Mouse (Mus musculus): Measurements from ENCODE around the gene Gm47995. TPM values are rescaled to one million over a fixed set of nuclear protein-coding genes. Genes with fewer than 3 reads are reported as not detected.
"Not testable (repeated sequence)": the region's sequence is repeated elsewhere in the genome, so short reads cannot be mapped to it uniquely, and the experiment has no call there.

Gm47995 gene
- polyA plus RNA-seq, 1 experiment from 2014 or later, result not detected

- Histone ChIP-seq H3K27ac (ENCODE audit: low read depth, low read length) (no peak overlapping the region), H3K27me3 (ENCODE audit: control insufficient read depth, insufficient read depth, low read length) (no peaks in the 10 kb centered on the region), H3K4me2 (ENCODE audit: low read depth) (no peak overlapping the region), H3K4me1 (ENCODE audit: control insufficient read depth, insufficient read depth, low read length) (peaks cover 8% of the 10 kb centered on the region), H3K36me3 (ENCODE audit: control insufficient read depth, insufficient read depth, low read length) (no peaks in the 10 kb centered on the region), H3K9me3 (ENCODE audit: control insufficient read depth, low read length) (no peaks in the 10 kb centered on the region), H3K9ac (ENCODE audit: low read length) (no peak overlapping the region), H3K4me3 (ENCODE audit: low read depth, low read length) (no peak overlapping the region)
- WGBS, result 12% methylated on average over 2 of the region's 2 CpGs
- DNase-seq (ENCODE audit: low spot score) (peak; percentile 34), ATAC-seq (ENCODE audit: insufficient read depth, low FRiP score, low TSS enrichment) (peak; percentile 45; the same call in 1 of the 2 replicates)
Measured at GRCm38 (mm10) chr1:151178505-151179083, 19.7 kb upstream of the Gm47995 start.

DNA sequence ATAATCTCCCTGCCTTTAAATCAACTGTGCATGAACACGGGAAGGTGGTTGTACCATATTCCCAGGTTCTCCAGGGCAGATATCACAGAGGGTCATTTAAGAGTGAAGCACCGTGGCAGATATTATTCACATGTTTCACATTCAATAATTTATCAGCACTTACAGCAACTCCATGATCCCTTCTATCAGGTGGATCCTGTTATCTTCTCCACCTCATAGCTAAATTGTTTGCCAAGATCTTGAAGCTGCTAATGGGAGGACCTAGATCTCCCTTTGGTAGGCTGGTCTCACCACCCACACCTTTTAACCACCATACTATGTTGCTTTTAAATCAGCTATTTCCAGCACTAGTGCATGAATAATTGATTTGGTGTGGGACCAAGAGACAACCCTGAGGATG lies 18.1 kb upstream of the Gm47995 start:
- no peaks in the 10 kb centered on the region for H3K9me3 ChIP-seq (ENCODE audit: control insufficient read depth, low read length)
- H3K4me1 ChIP-seq (ENCODE audit: control insufficient read depth, insufficient read depth, low read length), result peaks cover 8% of the 10 kb centered on the region
- H3K4me3 ChIP-seq (ENCODE audit: low read depth, low read length), result no peak overlapping the region
- no peak overlapping the region for H3K9ac ChIP-seq (ENCODE audit: low read length)
- DNase-seq (ENCODE audit: low spot score) (no peak), ATAC-seq (ENCODE audit: insufficient read depth, low FRiP score, low TSS enrichment) (no peak)
- H3K4me2 ChIP-seq (ENCODE audit: low read depth), result no peak overlapping the region
- H3K27ac ChIP-seq (ENCODE audit: low read depth, low read length), result no peak overlapping the region
- WGBS, result 91% methylated on average over 2 of the region's 2 CpGs
- no peaks in the 10 kb centered on the region for H3K27me3 ChIP-seq (ENCODE audit: control insufficient read depth, insufficient read depth, low read length)
- H3K36me3 ChIP-seq (ENCODE audit: control insufficient read depth, insufficient read depth, low read length), result no peaks in the 10 kb centered on the region

DNA sequence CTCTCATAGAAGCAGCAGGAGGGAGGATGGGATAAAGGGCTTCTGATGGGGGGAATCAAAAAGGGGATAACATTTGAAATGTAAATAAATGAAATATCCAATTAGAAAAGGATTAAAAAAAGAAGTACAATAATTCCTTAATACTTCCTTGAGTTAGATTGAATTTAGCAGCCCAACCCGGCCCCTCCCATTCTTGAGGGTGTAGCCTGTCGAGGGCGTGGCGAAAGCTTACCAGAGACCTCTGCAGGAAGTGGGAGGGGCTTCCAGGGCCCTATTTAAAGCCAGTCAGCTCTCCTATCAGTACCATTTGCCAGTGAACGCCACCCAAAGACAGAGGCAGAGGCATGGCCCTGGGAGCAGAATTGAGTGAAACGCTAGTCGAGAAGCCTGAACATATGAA lies 16.0 kb upstream of the Gm47995 start, which contains the start of gene Gm47985:
Gm47985 (plus strand) TSS at position 272 of the 400 bp plus-strand sequence.
- not testable (repeated sequence) for H3K9ac ChIP-seq (ENCODE audit: low read length); DNase-seq (ENCODE audit: low spot score); H3K9me3 ChIP-seq (ENCODE audit: control insufficient read depth, low read length); H3K4me2 ChIP-seq (ENCODE audit: low read depth); H3K36me3 ChIP-seq (ENCODE audit: control insufficient read depth, insufficient read depth, low read length); H3K27me3 ChIP-seq (ENCODE audit: control insufficient read depth, insufficient read depth, low read length); H3K4me1 ChIP-seq (ENCODE audit: control insufficient read depth, insufficient read depth, low read length); H3K4me3 ChIP-seq (ENCODE audit: low read depth, low read length); H3K27ac ChIP-seq (ENCODE audit: low read depth, low read length); ATAC-seq (ENCODE audit: insufficient read depth, low FRiP score, low TSS enrichment)
- WGBS, result no CpG with 5 or more reads among the region's 7 CpGs

DNA sequence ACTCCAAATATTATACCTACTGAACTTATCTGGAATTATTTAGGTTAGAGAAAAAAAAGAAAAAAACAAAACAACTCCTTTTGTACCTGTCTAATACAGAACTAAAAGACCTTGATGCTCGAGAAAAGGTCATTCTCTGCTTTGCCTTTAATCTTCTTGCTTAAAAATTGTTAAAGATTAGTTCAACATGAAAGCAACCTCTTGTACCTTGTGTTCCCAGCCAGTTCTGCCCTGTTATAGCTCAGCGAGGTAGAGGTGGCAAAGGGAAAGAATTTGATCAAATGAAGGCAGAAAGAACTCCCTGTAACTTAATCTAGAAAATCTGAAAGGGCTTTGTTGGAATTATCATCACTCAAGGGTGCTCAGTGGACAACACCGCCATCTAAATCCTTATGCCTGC lies 12.1 kb upstream of the Gm47995 start:
- H3K36me3 ChIP-seq (ENCODE audit: control insufficient read depth, insufficient read depth, low read length); H3K4me2 ChIP-seq (ENCODE audit: low read depth); H3K27me3 ChIP-seq (ENCODE audit: control insufficient read depth, insufficient read depth, low read length); H3K9ac ChIP-seq (ENCODE audit: low read length); H3K4me3 ChIP-seq (ENCODE audit: low read depth, low read length); DNase-seq (ENCODE audit: low spot score); H3K27ac ChIP-seq (ENCODE audit: low read depth, low read length); H3K4me1 ChIP-seq (ENCODE audit: control insufficient read depth, insufficient read depth, low read length); ATAC-seq (ENCODE audit: insufficient read depth, low FRiP score, low TSS enrichment); H3K9me3 ChIP-seq (ENCODE audit: control insufficient read depth, low read length): not testable (repeated sequence)
- WGBS, result 92% methylated on average over 3 of the region's 3 CpGs

DNA sequence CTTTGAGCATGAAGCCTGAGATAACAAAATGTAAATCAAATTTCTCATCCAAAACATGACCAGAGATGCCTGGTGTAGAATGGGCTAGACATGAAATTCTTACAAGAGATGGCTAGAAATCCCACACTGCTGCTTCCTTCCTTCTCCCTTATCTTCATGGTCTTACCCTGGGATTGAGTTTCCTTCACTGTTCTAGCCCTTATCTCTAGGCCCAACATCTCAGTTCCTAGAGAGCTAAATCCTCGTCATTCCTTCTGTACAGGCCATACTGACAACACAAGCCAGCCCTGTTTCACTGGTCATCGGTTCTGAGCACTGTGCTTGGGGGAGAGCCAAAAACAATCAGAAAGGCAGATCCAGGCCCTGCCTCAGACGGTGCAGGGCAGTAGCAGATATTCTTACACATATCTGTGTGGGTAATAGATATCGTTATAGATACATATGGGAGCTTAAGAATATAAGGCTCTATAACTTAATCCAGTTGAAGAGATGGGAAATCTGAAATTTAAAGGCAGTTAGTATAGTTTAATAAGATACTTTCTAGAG lies 11.3 kb upstream of the Gm47995 start:
- not testable (repeated sequence) for H3K36me3 ChIP-seq (ENCODE audit: control insufficient read depth, insufficient read depth, low read length); H3K4me2 ChIP-seq (ENCODE audit: low read depth); H3K27me3 ChIP-seq (ENCODE audit: control insufficient read depth, insufficient read depth, low read length); H3K9me3 ChIP-seq (ENCODE audit: control insufficient read depth, low read length); ATAC-seq (ENCODE audit: insufficient read depth, low FRiP score, low TSS enrichment); H3K27ac ChIP-seq (ENCODE audit: low read depth, low read length); H3K4me1 ChIP-seq (ENCODE audit: control insufficient read depth, insufficient read depth, low read length); H3K4me3 ChIP-seq (ENCODE audit: low read depth, low read length); DNase-seq (ENCODE audit: low spot score); H3K9ac ChIP-seq (ENCODE audit: low read length)
- WGBS, result 91% methylated on average over 4 of the region's 4 CpGs

DNA sequence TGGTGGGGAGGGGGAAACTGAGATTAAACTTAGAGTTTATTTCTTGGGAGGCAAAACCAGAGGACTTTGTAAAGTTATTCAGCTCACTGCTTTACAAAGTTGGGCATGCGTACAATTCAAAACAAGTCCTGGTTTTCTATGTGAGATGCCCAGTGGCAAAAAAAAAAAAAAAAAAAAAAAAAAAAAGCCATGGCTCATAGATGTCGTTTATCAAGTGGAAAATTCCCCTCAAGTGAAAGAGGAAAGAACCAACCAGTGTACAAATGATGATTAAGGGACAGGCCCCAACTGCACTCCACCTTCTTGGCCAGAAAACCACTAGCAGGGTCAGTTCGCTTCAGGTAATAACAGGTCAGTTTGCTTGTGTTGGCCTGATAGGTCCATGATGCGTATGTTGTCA lies 9.8 kb upstream of the Gm47995 start:
- H3K9me3 ChIP-seq (ENCODE audit: control insufficient read depth, low read length), result no peaks in the 10 kb centered on the region
- no peak overlapping the region for H3K9ac ChIP-seq (ENCODE audit: low read length)
- WGBS, result 92% methylated on average over 4 of the region's 4 CpGs
- H3K27ac ChIP-seq (ENCODE audit: low read depth, low read length), result no peak overlapping the region
- H3K4me2 ChIP-seq (ENCODE audit: low read depth), result no peak overlapping the region
- no peaks in the 10 kb centered on the region for H3K27me3 ChIP-seq (ENCODE audit: control insufficient read depth, insufficient read depth, low read length)
- H3K4me3 ChIP-seq (ENCODE audit: low read depth, low read length), result no peak overlapping the region
- no peaks in the 10 kb centered on the region for H3K4me1 ChIP-seq (ENCODE audit: control insufficient read depth, insufficient read depth, low read length)
- no peaks in the 10 kb centered on the region for H3K36me3 ChIP-seq (ENCODE audit: control insufficient read depth, insufficient read depth, low read length)
- ATAC-seq (ENCODE audit: insufficient read depth, low FRiP score, low TSS enrichment) (no peak), DNase-seq (ENCODE audit: low spot score) (no peak)

DNA sequence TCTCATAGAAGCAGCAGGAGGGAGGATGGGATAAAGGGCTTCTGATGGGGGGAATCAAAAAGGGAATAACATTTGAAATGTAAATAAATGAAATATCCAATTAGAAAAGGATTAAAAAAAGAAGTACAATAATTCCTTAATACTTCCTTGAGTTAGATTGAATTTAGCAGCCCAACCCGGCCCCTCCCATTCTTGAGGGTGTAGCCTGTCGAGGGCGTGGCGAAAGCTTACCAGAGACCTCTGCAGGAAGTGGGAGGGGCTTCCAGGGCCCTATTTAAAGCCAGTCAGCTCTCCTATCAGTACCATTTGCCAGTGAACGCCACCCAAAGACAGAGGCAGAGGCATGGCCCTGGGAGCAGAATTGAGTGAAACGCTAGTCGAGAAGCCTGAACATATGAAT lies 6.2 kb upstream of the Gm47995 start, which contains the start of gene Gm8947:
Gm8947 (plus strand) TSS at position 302 of the 400 bp plus-strand sequence.
- H3K9me3 ChIP-seq (ENCODE audit: control insufficient read depth, low read length); H3K4me2 ChIP-seq (ENCODE audit: low read depth); H3K27ac ChIP-seq (ENCODE audit: low read depth, low read length); ATAC-seq (ENCODE audit: insufficient read depth, low FRiP score, low TSS enrichment); H3K9ac ChIP-seq (ENCODE audit: low read length); H3K4me1 ChIP-seq (ENCODE audit: control insufficient read depth, insufficient read depth, low read length); DNase-seq (ENCODE audit: low spot score); H3K27me3 ChIP-seq (ENCODE audit: control insufficient read depth, insufficient read depth, low read length); H3K4me3 ChIP-seq (ENCODE audit: low read depth, low read length); H3K36me3 ChIP-seq (ENCODE audit: control insufficient read depth, insufficient read depth, low read length): not testable (repeated sequence)
- WGBS, result no CpG with 5 or more reads among the region's 7 CpGs

GRCm38 (mm10) chr1:151192739-151193138 lies 5.5 kb upstream of the Gm47995 start:
- H3K27ac ChIP-seq (ENCODE audit: low read depth, low read length); H3K4me2 ChIP-seq (ENCODE audit: low read depth); H3K4me3 ChIP-seq (ENCODE audit: low read depth, low read length); ATAC-seq (ENCODE audit: insufficient read depth, low FRiP score, low TSS enrichment); DNase-seq (ENCODE audit: low spot score); H3K36me3 ChIP-seq (ENCODE audit: control insufficient read depth, insufficient read depth, low read length); H3K4me1 ChIP-seq (ENCODE audit: control insufficient read depth, insufficient read depth, low read length); H3K9me3 ChIP-seq (ENCODE audit: control insufficient read depth, low read length); H3K9ac ChIP-seq (ENCODE audit: low read length); H3K27me3 ChIP-seq (ENCODE audit: control insufficient read depth, insufficient read depth, low read length): not testable (repeated sequence)
- WGBS, result 95% methylated on average over 13 of the region's 15 CpGs

DNA sequence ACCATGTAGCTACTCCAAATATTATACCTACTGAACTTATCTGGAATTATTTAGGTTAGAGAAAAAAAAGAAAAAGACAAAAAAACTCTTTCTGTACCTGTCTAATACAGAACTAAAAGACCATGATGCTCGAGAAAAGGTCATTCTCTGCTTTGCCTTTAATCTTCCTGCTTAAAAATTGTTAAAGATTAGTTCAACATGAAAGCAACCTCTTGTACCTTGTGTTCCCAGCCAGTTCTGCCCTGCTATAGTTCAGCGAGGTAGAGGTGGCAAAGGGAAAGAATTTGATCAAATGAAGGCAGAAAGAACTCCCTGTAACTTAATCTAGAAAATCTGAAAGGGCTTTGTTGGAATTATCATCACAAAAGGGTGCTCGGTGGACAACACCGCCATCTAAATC lies 2.3 kb upstream of the Gm47995 start:
- DNase-seq (ENCODE audit: low spot score); H3K9ac ChIP-seq (ENCODE audit: low read length); H3K36me3 ChIP-seq (ENCODE audit: control insufficient read depth, insufficient read depth, low read length); H3K27ac ChIP-seq (ENCODE audit: low read depth, low read length); H3K9me3 ChIP-seq (ENCODE audit: control insufficient read depth, low read length); ATAC-seq (ENCODE audit: insufficient read depth, low FRiP score, low TSS enrichment); H3K4me3 ChIP-seq (ENCODE audit: low read depth, low read length); H3K27me3 ChIP-seq (ENCODE audit: control insufficient read depth, insufficient read depth, low read length); H3K4me2 ChIP-seq (ENCODE audit: low read depth); H3K4me1 ChIP-seq (ENCODE audit: control insufficient read depth, insufficient read depth, low read length): not testable (repeated sequence)
- 76% methylated on average over 4 of the region's 4 CpGs for WGBS

All from neural tube, embryonic 11.5 days (tissue).